Mouse (Mus musculus) small intestine, adult 2 months (tissue): ENCODE results near the gene Dnaja4.

ENCODE experiments used
- CTCF ChIP-seq: fragments of 200-500 bp; IDR thresholded peaks from 2 replicates; pipeline ENCODE4 v1.5.1; 2012; ENCODE audit warnings: low read depth, mild to moderate bottlenecking, control low read depth, inconsistent platforms, low read length, moderate library complexity, mixed read lengths; ENCODE audit not compliant: insufficient replicate concordance, insufficient read length; ENCODE audit errors: extremely low read depth
- POLR2A ChIP-seq: fragments of 200-500 bp; IDR thresholded peaks from 2 replicates; pipeline ENCODE4 v1.6.1; 2012; ENCODE audit warnings: low read depth, mild to moderate bottlenecking, control low read depth, inconsistent platforms, low read length, moderate library complexity

- TF ChIP-seq POLR2A (no peak), CTCF (no peak)
These were observed 9.2 kb upstream of the Dnaja4 start for GRCm38 (mm10) chr9:54689446-54689845.
